Mouse (Mus musculus): ENCODE measurements around the gene Sds. TPM values are rescaled to one million over a fixed set of nuclear protein-coding genes. Genes with fewer than 3 reads are reported as not detected.

The Sds gene
- polyA plus RNA-seq, 1 experiment from 2014 or later = not detected

DNA sequence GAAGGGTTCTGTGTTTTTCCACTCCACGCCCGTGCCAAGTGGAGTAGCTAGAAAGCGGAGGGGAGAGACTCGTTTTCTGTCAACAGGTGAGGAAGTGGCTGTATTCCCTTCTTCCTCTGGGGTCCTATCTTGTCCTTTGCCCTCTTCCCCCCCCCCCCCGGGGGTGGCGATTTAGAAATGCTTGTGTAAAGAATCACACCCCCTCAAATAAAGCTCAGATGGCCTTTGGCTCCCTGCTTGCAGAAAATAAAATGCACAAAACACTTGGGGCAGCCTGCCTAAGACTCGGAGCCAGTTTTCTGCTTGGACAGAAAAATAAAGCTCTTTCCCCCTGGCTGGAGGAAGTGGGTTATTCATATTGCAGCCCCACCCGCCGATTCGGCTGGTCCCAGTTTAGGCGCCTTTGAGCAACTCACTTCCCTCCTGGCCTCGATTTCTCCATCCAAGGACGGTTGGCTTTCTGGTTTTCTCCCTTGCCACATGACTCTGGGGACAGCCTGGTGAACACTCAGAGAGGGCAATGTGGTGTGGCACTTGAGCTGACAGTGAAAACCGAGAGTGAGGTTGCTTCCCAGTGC lies 35.4 kb downstream of the Sds start:
- H3K9ac ChIP-seq (ENCODE audit: low read depth, low read length) = 0 out of 2 replicates have a peak overlapping the region, but pooled peaks have one; percentile 45
- no peak overlapping the region for H3K27ac ChIP-seq (ENCODE audit: low read length)
- H3K4me2 ChIP-seq (ENCODE audit: low read length) = peak overlapping the region; percentile 69
- H3K9me3 ChIP-seq (replicated peaks; ENCODE audit: control insufficient read depth, low read length, poor library complexity, severe bottlenecking) = peaks cover 2% of the 10 kb centered on the region
- no peak for ATAC-seq
- H3K27me3 ChIP-seq (ENCODE audit: control insufficient read depth, insufficient read depth, low read depth, low read length) = 0 out of 2 replicates have a peak, but pooled peaks cover 3% of the 10 kb centered on the region
- H3K4me1 ChIP-seq (ENCODE audit: control insufficient read depth, insufficient read depth, low read length) = peaks cover 5% of the 10 kb centered on the region
- WGBS = 38% methylated on average over 11 of the region's 14 CpGs
- H3K36me3 ChIP-seq (ENCODE audit: control insufficient read depth, insufficient read depth, low read length) = no peaks in the 10 kb centered on the region
- H3K4me3 ChIP-seq (ENCODE audit: low read depth, low read length) = peak overlapping the region; percentile 36

DNA sequence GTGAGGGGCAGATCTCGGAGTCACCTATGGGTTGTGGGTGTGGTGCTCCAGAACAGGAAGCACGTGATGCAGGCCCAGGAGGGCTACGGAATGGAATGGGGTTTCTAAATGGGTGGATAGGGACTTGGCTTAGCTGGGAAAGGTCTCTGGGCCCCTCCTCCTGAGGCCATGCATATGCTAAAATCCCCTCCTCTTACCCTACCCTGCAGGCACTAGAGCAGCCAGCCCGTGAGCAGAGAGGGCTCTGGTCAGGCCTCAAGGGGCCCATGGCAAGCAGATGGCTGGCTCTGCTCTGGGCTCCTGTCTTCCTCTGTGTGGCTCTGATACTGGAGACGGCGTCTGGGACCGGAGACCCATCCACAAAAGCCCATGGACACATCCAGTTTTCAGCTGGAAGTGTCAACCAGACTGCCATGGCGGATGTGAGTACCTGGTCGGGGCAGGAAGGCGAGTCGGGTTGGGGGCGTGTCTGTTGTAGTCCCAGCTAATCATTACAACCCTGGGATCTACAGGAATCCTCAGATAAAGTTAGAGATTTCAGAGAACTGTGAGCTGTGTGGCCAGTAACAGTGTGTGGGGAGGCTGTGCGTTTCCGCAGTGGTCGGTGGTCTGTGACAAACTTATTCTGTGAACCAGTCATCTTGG lies 36.7 kb downstream of the Sds start:
- ATAC-seq = no peak
- Histone ChIP-seq H3K4me3 (ENCODE audit: low read depth, low read length) (no peak overlapping the region), H3K4me1 (ENCODE audit: control insufficient read depth, insufficient read depth, low read length) (peaks cover 5% of the 10 kb centered on the region), H3K9me3 (replicated peaks; ENCODE audit: control insufficient read depth, low read length, poor library complexity, severe bottlenecking) (peaks cover 2% of the 10 kb centered on the region), H3K27me3 (ENCODE audit: control insufficient read depth, insufficient read depth, low read depth, low read length) (0 out of 2 replicates have a peak, but pooled peaks cover 3% of the 10 kb centered on the region), H3K4me2 (ENCODE audit: low read length) (no peak overlapping the region), H3K27ac (ENCODE audit: low read length) (no peak overlapping the region), H3K36me3 (ENCODE audit: control insufficient read depth, insufficient read depth, low read length) (no peaks in the 10 kb centered on the region), H3K9ac (ENCODE audit: low read depth, low read length) (no peak overlapping the region)
- WGBS = 34% methylated on average over 15 of the region's 15 CpGs

DNA sequence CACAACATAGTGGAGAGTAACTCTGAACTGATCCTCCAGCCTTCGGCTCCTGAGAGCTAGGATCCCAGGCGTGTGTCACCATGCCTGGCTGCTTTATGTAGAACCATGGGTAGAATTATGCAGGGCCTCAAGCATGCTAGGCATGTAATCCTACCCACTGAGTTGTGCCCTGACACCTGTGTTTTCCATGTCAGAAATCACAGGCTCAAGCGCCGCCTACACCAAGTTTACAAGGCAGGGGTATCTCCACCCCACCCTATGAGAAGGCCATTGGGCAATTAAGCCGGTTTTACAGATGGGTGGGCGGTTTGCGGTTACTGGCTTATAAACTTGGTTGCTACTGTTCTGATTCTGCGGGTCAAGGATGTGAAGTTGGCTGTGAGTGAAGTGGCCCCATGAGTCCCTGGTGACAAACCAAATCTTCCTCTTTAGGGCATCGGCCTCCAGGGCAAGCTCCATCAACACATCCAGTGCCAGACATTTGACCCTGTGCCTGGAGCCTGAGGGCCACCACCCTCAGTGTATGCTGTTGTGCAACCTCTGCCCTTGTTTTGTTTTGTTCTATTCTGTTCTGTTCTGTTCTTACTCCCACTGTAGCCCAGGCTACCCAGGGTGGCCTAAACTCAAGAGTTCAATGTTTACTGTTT lies 37.8 kb downstream of the Sds start:
- H3K4me1 ChIP-seq (ENCODE audit: control insufficient read depth, insufficient read depth, low read length) = peaks cover 5% of the 10 kb centered on the region
- H3K27ac ChIP-seq (ENCODE audit: low read length) = no peak overlapping the region
- H3K27me3 ChIP-seq (ENCODE audit: control insufficient read depth, insufficient read depth, low read depth, low read length) = 0 out of 2 replicates have a peak, but pooled peaks cover 3% of the 10 kb centered on the region
- no peak overlapping the region for H3K4me2 ChIP-seq (ENCODE audit: low read length)
- H3K36me3 ChIP-seq (ENCODE audit: control insufficient read depth, insufficient read depth, low read length) = no peaks in the 10 kb centered on the region
- H3K9me3 ChIP-seq (replicated peaks; ENCODE audit: control insufficient read depth, low read length, poor library complexity, severe bottlenecking) = peaks cover 2% of the 10 kb centered on the region
- 92% methylated on average over 9 of the region's 9 CpGs for WGBS
- H3K9ac ChIP-seq (ENCODE audit: low read depth, low read length) = no peak overlapping the region
- no peak overlapping the region for H3K4me3 ChIP-seq (ENCODE audit: low read depth, low read length)
- ATAC-seq = no peak

DNA sequence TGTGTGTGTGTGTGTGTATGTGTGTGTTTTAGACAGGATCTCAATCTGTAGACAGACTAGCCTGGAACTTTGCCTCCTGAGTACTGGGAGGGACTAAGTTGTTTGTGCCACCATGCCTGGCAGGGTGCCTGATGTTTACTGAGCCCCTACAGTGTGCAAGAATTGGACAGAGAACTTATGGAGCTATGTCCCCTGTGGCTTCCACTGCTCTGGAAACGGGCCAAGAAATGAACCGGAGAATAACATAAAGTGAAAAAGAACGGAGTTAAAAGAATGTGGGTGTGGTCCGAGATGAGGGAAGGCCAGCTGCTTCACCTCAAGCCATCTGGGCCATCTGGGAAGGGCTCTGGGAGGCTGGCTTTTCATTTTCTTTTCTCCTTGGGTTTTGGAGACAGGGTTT lies 38.4 kb downstream of the Sds start:
- no peak overlapping the region for H3K27ac ChIP-seq (ENCODE audit: low read length)
- no peaks in the 10 kb centered on the region for H3K9me3 ChIP-seq (replicated peaks; ENCODE audit: control insufficient read depth, low read length, poor library complexity, severe bottlenecking)
- H3K4me3 ChIP-seq (ENCODE audit: low read depth, low read length) = no peak overlapping the region
- no peak for ATAC-seq
- no peaks in the 10 kb centered on the region for H3K36me3 ChIP-seq (ENCODE audit: control insufficient read depth, insufficient read depth, low read length)
- peaks cover 5% of the 10 kb centered on the region for H3K4me1 ChIP-seq (ENCODE audit: control insufficient read depth, insufficient read depth, low read length)
- 26% methylated on average over 4 of the region's 4 CpGs for WGBS
- H3K27me3 ChIP-seq (ENCODE audit: control insufficient read depth, insufficient read depth, low read depth, low read length) = 0 out of 2 replicates have a peak, but pooled peaks cover 3% of the 10 kb centered on the region
- H3K4me2 ChIP-seq (ENCODE audit: low read length) = no peak overlapping the region
- no peak overlapping the region for H3K9ac ChIP-seq (ENCODE audit: low read depth, low read length)

DNA sequence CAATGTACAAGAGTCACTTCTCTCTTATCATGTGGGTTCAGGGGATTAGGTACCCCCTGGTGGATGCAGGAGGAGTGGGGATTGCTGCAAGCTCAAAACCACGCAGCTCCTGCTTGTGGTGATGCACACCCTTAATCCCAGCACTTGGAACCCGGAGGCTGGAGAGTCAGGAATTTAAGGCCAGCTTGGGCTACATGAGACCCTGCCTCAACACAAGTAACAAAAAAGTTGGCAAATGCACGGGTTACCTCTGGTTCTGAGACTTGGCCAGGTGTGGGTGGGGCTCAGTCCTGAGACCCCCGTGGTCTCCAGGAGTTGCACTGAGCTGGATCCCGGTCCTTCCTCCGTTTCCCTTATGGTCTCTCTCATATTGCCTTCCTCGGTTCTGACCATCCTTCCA lies 39.1 kb downstream of the Sds start:
- Histone ChIP-seq H3K9ac (ENCODE audit: low read depth, low read length) (no peak overlapping the region), H3K4me1 (ENCODE audit: control insufficient read depth, insufficient read depth, low read length) (peaks cover 5% of the 10 kb centered on the region), H3K9me3 (replicated peaks; ENCODE audit: control insufficient read depth, low read length, poor library complexity, severe bottlenecking) (no peaks in the 10 kb centered on the region), H3K36me3 (ENCODE audit: control insufficient read depth, insufficient read depth, low read length) (no peaks in the 10 kb centered on the region), H3K27ac (ENCODE audit: low read length) (no peak overlapping the region), H3K27me3 (ENCODE audit: control insufficient read depth, insufficient read depth, low read depth, low read length) (0 out of 2 replicates have a peak, but pooled peaks cover 3% of the 10 kb centered on the region), H3K4me3 (ENCODE audit: low read depth, low read length) (no peak overlapping the region), H3K4me2 (ENCODE audit: low read length) (no peak overlapping the region)
- no peak for ATAC-seq
- 71% methylated on average over 7 of the region's 7 CpGs for WGBS

DNA sequence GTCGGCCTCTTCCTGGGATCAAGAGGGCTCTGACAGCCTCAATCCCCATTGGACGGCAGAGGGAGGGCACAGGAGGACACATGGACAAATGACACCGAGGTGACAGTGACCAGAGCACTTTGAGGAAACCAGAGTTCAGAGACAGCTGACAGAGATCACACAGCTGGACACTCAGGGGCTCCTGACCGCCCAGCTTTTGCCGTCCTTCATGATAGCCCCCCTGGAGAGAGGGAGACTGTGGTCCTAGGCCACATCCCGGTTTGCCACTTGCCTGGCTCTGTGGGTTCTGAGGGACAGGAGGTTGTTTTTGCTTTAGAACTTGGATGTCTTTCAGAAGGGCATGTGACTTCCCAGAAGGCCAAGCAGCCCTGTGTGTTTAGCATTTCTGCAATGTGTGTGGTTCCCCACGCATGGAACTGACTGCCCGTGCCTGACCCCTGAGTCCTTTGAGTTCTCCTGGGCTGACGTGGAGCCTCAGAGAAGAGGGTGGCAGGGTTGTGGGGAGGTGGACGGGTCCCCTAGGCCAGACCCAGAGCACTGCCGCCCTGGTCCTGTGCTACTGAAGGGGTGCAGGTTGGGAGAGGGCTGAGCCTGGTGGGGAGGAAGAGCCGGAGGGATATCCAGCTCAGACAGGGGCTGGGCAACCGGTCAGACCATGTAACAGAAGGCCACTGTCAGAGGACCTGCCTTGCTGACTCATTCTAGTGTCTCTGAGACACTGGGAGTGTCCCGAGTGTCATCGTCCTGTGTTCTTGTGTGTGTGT lies 40.1 kb downstream of the Sds start:
- H3K9ac ChIP-seq (ENCODE audit: low read depth, low read length) = no peak overlapping the region
- WGBS = 59% methylated on average over 15 of the region's 15 CpGs
- no peaks in the 10 kb centered on the region for H3K9me3 ChIP-seq (replicated peaks; ENCODE audit: control insufficient read depth, low read length, poor library complexity, severe bottlenecking)
- no peaks in the 10 kb centered on the region for H3K36me3 ChIP-seq (ENCODE audit: control insufficient read depth, insufficient read depth, low read length)
- H3K27ac ChIP-seq (ENCODE audit: low read length) = no peak overlapping the region
- no peaks in the 10 kb centered on the region for H3K4me1 ChIP-seq (ENCODE audit: control insufficient read depth, insufficient read depth, low read length)
- ATAC-seq = no peak
- 0 out of 2 replicates have a peak, but pooled peaks cover 3% of the 10 kb centered on the region for H3K27me3 ChIP-seq (ENCODE audit: control insufficient read depth, insufficient read depth, low read depth, low read length)
- no peak overlapping the region for H3K4me2 ChIP-seq (ENCODE audit: low read length)
- no peak overlapping the region for H3K4me3 ChIP-seq (ENCODE audit: low read depth, low read length)

DNA sequence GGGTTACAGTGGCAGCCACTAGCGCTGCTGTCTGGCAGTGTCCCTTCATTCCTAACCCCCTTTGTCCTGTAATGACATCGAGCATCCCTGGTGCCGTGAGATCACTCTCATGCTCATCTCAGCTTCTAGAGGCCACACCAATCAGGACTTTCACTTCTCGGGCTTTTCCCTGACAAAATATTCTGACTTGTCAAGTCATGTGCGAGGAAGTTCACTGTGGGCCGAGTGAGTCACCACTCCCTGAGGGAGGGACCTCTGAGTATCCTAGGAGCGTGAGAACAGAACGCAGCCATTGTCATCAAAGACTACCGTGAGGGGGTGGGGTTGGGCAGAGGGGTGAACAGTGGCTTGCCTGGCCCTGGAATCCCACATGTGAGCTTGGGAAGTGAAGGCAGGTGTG lies 41.2 kb downstream of the Sds start:
- no peak overlapping the region for H3K4me3 ChIP-seq (ENCODE audit: low read depth, low read length)
- H3K9me3 ChIP-seq (replicated peaks; ENCODE audit: control insufficient read depth, low read length, poor library complexity, severe bottlenecking) = no peaks in the 10 kb centered on the region
- 58% methylated on average over 9 of the region's 9 CpGs for WGBS
- H3K9ac ChIP-seq (ENCODE audit: low read depth, low read length) = no peak overlapping the region
- no peak overlapping the region for H3K27ac ChIP-seq (ENCODE audit: low read length)
- H3K4me1 ChIP-seq (ENCODE audit: control insufficient read depth, insufficient read depth, low read length) = no peaks in the 10 kb centered on the region
- H3K36me3 ChIP-seq (ENCODE audit: control insufficient read depth, insufficient read depth, low read length) = no peaks in the 10 kb centered on the region
- ATAC-seq = no peak
- H3K4me2 ChIP-seq (ENCODE audit: low read length) = no peak overlapping the region
- no peaks in the 10 kb centered on the region for H3K27me3 ChIP-seq (ENCODE audit: control insufficient read depth, insufficient read depth, low read depth, low read length)

DNA sequence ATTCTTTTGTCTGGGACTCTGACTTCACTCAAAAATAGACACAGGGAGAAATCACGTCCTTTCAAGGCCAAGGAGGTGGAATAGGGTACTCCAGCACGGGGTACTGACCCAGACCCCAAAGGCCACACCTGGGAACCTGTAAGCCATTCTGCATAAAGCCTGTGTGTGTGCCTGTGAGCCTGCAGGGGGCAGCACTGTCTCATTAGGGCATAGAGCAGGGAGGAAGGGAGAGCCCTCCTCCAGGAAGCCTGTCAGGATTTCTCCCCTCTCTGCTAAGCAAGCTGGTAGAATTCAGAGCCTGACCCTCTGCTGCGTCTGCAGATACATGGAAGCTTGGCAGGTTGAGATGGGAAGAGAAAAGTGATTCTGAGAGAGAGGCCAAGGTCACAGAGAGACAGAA lies 46.3 kb downstream of the Sds start:
- Histone ChIP-seq H3K4me2 (ENCODE audit: low read length) (no peak overlapping the region), H3K4me3 (ENCODE audit: low read depth, low read length) (no peak overlapping the region), H3K27me3 (ENCODE audit: control insufficient read depth, insufficient read depth, low read depth, low read length) (no peaks in the 10 kb centered on the region), H3K9me3 (replicated peaks; ENCODE audit: control insufficient read depth, low read length, poor library complexity, severe bottlenecking) (no peaks in the 10 kb centered on the region), H3K36me3 (ENCODE audit: control insufficient read depth, insufficient read depth, low read length) (no peaks in the 10 kb centered on the region), H3K4me1 (ENCODE audit: control insufficient read depth, insufficient read depth, low read length) (no peaks in the 10 kb centered on the region), H3K9ac (ENCODE audit: low read depth, low read length) (no peak overlapping the region), H3K27ac (ENCODE audit: low read length) (no peak overlapping the region)
- ATAC-seq = no peak
- WGBS = 80% methylated on average over 3 of the region's 3 CpGs
